Mouse (Mus musculus): ENCODE results near the gene Arhgef28. TPM values are rescaled to one million over a fixed set of nuclear protein-coding genes. Genes with fewer than 3 reads are reported as not detected.

Gene Arhgef28
- polyA plus RNA-seq (2015; fragmentation: Nextera tagmentation; extraction: Ambion mirVana) = 4.3 and 5.3 TPM in 2 replicates

GRCm38 (mm10) chr13:98205771-98206545, at the start of gene Arhgef28:
Gene Arhgef28 (minus strand): TSS chr13:98206439.

Other genes with a start within 250 kb of the Arhgef28 start
- gene Utp15, start 56.6 kb upstream of the Arhgef28 start, polyA plus RNA-seq (2015; fragmentation: Nextera tagmentation; extraction: Ambion mirVana) = 6.0 and 7.5 TPM in 2 replicates
- gene Ankra2, start 56.6 kb upstream of the Arhgef28 start, polyA plus RNA-seq (2015; fragmentation: Nextera tagmentation; extraction: Ambion mirVana) = 17.6 and 18.2 TPM in 2 replicates
- gene Gm21976, start 73.4 kb upstream of the Arhgef28 start, polyA plus RNA-seq (2015; fragmentation: Nextera tagmentation; extraction: Ambion mirVana) = not detected in 2 replicates
- 431 and 467 TPM in 2 replicates for gene Btf3, start 110.6 kb upstream of the Arhgef28 start, polyA plus RNA-seq (2015; fragmentation: Nextera tagmentation; extraction: Ambion mirVana)
- gene Foxd1, start 147.8 kb upstream of the Arhgef28 start, polyA plus RNA-seq (2015; fragmentation: Nextera tagmentation; extraction: Ambion mirVana) = 0.17 and 0.24 TPM in 2 replicates

Measured in skeletal muscle tissue, postnatal 0 days (tissue).